Mouse (Mus musculus): ENCODE measurements around the gene Fgfr2.
"Not testable (repeated sequence)": the region's sequence is repeated elsewhere in the genome, so short reads cannot be mapped to it uniquely, and the experiment has no call there.

The Fgfr2 gene

DNA sequence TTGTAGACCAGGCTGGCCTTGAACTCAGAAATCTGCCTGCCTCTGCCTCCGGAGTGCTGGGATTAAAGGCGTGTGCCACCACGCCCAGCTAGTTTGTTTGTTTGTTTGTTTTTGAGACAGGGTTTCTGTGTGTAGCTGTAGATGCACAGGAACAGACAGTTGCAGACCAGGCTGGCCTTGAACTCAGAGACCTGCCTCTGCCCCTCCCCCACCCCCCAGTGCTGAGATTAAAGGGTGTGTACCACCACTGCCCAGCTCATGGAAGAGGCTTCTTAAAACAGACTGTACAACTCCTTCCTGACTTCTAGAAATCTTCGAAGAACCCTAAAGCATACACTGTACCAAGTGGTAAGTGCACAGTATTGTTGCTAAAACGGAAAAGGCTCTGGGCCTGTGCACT lies 2577.7 kb downstream of the Fgfr2 start:
- no peak for DNase-seq (ENCODE audit: low spot score)

DNA sequence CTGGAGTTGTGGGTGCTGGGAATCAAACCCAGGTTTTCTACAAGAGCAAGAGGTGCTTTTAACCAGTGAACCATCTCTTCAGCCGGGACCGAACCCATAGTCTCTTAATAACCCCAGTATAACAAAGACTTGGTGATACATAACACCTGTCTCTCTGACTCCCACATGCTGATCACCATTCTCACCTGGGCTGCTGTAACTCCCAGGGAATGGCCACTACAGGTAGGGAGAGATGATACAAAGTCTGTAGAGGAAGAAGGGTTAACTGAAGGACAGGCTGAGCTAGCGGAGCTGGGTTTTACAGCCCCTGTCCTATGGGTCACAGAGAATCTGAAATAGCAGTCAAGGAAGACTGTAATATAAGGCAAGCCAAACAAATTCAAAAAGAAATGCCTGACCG lies 2580.0 kb downstream of the Fgfr2 start:
- no peak for DNase-seq (ENCODE audit: low spot score)

DNA sequence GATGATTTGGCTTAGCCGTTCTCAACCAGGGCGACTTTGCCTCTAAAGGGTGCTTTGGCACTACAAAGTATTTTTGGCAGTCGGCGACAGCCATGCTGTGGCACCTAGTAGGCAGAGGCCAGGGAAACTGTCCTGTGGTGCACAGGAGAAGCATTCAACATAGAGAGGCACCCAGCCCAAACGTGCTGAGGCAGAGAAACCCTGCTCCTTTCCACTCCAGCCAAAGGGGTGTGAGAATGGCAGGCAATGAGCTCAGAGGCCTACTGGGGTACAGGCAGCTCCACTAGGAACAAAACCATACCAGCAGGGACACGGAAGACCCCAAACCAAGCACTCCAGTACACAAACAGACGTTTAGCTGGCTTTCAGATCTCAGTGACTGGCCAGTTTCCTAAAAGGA lies 2583.0 kb downstream of the Fgfr2 start:
- DNase-seq (ENCODE audit: low spot score), result no peak

DNA sequence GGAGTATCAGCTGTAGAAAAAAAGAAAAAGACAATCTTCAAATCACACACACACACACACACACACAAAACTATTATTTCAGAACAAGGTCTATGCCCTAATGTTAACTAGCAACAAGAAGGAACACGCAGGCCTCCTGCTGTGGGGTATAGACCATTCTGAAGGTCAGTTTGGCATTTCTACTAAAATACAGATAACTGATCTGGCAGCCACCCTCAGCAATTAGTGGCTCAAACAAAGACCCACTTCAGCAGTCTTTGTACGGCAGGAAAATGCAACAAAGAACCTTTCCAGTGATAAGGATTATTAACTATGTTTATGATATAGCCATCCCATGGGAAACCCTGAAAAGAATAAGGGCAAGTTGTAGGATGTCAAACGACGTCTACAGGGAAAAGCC lies 2586.1 kb downstream of the Fgfr2 start:
- no peak for DNase-seq (ENCODE audit: low spot score)

DNA sequence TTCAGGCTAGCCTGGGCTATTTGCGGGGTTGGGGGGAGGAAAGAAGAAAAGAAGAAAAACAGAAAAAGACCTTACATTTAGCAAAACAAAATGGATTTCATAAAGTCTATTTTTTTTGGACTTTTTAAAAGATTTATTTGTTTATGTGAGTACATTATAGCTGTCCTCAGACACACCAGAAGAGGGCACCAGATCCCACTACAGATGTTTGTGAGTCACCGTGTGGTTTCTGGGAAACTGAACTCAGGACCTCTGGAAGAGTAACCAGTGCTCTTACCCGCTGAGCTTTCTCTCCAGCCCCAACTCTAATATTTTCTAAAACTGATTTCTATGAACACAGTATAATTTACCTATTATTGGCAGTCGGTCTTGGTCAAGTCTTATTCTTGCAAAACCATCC lies 2588.0 kb downstream of the Fgfr2 start:
- DNase-seq (ENCODE audit: low spot score), result no peak

DNA sequence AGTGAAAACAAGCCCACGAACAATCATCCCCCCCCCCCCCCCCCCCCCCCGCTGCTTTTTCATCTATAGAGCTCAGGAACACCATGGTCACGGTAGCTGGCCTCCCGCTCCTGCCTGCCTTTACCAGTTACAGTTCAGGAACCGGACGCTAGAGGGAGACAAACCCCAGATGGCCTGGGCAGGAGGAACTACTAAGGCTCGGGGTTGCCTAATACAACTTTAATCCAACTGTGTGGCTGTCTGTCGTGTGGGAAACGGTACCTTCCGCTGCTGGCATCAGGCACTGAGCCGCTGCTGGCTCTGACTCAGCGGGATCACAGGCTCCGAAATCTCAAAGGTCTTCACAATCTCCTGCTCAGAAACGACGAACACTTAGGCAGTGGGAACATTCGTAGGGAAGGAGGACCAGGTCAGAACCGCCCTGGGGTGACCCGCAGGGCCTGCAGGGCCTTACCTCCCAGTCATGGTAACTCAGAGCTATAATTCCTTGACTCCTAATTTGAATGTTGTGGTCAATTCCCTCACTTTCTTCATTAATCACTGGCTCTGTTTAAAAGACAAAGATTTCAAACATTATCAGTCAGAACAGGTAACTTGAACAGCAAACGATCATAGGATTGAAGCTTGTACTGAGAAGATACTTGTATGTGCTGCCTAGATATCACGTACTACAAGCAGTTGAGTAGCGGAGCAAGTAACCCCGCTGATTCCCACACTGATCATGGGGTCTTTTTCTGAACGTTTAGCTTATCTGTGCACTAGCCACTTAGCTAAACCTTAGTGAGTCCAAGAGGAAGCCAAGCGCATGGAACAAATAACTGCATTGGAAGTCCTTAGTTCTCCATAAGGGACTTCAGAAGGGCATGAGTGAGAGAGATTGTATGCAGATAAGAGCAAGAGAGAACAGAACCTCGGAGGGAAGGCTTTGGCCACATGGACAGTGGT lies 2589.6 kb downstream of the Fgfr2 start:
- peak; percentile 94 for DNase-seq (ENCODE audit: low spot score)

DNA sequence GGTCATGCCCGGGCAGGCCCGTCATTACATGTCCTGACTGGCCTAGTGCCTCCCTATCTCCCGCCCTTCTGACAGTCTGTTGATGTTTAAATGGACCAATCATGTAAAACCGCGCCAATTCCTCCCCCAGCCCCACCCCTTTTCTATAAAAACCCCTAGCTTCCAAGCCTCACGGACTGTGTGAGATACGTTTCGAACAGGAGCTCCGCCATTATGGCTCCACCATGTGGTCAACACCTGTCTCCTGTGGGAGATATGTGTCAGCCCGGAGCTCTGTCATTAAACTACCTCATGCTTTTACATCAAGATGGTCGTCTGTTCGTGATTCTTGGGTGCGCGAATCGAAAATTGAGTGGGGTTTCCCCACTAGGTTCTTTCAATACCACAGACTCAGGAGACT lies 2592.0 kb downstream of the Fgfr2 start:
- not testable (repeated sequence) for DNase-seq (ENCODE audit: low spot score)

DNA sequence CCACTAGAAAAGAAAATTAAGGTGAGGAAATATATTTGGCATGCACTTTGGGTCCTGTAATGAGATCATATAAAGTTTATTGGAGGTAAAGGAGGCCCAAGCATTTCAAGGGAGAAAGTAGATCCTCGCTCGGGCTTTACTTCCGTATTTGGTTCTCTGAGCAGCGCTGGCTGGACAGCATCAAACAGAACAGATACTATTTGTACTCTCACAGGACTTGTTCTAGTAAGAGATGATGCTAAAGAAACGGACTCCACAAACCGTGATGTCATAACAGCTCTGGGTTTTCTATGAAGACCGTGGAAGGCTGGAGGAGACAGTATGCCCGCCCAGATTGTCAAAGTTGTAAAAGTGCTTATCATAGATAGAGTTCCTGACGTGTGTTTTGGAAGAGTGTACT lies 2595.8 kb downstream of the Fgfr2 start:
- DNase-seq (ENCODE audit: low spot score), result no peak

DNA sequence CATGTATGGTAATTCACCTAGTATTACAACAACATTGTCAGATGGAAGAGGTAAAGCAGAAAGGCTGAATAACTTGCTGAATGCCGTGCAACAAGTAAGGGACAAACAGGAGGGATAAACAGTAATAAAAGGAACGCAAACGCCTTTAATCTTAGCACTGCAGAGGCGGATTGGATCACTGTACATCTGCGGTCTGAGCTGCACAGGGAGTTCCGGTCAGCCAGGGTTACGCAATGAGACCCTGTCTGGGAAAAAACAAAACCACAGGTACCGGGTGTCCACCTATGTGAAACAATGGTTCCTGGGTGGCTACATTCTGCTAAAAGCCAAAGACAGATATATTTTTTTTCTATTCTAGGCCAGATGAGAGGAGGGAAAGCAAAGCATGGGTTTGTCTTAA lies 2599.7 kb downstream of the Fgfr2 start:
- DNase-seq (ENCODE audit: low spot score), result no peak

DNA sequence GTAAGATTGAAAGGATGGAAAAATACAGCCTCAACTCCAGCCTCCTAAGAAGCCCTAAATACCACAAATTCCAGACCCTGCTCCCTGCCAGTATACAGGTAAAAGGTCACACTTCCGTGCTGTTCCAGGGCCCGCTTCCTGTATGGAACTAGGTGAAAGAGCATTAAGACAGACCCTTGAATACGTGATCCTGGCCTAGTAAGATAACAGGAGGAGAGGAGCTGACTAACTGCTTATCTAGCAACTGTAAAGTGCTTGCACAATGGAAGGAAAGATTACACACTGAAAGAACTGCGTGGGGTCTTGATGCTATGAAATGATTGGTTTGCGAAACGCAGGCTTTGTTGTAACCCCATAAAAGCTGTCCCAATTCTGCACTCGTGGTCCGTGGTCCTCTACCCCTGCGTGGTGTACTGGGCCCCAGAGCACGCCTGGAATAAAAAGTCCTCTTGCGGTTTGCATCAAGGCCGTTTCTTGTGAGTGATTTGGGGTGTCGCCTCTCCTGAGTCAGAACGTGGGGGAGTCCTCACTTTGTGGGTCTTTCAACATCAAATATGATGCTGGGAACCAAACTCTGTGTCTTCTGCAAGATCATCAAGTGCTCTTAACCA lies 2602.2 kb downstream of the Fgfr2 start:
- DNase-seq (ENCODE audit: low spot score), result no peak

DNA sequence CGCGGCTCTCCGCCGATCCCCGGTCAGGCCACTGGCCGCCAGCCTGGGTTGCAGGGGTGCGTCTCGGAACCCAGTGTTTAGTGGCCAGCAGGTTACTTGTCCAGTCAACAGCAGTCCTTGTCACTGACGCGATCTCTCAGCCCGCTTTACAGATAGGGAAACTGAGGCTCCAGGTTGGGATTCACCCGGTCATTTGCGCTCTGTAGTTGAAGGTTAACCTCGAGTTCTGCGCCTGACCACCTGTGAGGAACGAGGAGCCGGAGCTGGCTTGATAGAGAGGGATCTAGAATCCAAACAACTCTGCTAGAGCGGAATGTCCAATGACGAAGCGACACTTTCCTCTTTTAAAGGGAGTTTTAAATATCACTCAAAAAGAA lies 2603.1 kb downstream of the Fgfr2 start, which contains the start of gene Ate1:
Ate1 (minus strand) TSS at position 321 of the 377 bp plus-strand sequence.
- DNase-seq (ENCODE audit: low spot score), result no peak

DNA sequence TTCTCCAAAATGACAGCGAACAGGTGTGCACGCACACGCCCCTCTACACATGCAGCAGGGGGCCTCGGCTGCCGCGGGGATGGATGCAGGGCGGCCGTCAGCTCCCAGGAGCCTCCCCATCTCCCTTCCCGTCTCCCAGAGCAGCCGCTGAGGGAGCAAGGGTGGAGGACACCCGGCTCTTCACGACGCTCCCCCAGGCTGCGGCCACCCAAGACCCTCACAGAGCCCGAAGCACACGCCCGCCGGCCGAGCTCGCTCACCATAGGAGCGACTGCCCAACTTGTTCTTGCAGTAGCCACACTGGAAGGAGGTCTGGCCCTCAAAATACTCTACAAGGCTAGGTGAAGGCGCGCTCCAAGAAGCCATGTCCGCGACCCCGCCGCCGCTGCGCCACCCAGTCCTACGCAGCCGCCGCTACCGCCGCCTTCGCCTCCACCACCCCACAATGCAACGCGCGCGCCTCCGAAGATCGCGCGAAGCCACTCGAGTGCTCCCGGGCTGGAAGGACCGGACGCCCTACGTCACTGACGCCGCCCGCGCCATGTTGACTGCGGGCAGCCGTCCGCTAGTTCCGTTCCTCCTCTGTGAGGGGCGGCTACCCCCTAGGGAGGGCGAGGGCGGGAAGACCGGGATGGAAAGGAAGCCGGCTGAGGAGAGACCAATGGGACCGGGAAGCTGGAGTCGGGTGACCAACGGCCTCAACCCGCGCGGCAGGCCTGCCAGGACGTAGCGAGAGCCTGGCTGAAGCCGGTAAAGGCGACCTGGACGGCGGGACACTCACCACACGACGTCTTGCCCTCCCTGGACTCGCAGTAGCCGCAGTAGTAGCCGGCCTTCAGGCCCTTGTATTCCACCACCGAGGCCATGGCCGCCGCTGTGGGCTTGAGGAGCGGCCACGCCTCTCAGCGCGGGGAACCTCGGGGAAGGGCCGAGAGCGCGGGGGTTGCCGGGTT lies 2603.8 kb downstream of the Fgfr2 start:
- peak; percentile 97 for DNase-seq (ENCODE audit: low spot score)

DNA sequence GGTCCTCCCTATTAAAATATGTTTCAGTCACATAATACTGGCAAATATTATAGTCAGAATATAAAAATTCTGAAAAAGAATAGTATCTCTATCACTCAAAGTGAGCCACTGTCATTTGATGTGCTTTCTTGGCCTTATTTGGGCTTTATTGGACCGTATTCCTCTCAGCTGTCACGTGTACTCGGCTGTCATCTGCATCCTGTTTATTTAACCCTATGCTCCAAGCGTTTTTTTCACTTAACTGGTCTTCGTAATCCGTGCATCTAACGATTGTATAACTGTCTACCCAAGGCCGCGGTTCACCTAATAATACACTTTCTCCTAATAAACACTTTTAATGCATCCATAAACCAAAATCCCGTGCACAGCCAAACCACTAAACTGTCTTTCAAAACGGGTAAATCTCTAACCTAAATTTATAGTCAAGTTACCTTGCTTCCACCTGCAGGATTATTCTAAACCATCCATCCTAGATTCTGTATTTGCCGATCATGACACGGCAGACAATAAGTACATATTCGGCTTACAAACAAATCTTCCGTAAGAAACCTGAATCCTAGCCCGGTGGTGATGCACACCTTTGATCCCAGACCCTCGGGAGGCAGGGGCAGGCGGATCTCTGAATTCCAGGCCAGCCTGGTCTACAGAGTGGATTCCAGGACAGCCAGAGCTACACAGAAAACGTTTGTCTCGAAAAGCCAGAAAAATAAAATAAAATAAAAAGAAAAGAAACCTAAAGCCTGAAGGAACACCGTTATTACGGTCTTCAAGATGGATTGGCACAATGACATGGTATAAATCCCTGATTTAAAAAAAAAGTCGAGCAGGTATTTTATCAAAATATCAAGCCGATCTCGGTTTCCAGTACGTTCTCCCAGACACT lies 2604.7 kb downstream of the Fgfr2 start:
- no peak for DNase-seq (ENCODE audit: low spot score)

DNA sequence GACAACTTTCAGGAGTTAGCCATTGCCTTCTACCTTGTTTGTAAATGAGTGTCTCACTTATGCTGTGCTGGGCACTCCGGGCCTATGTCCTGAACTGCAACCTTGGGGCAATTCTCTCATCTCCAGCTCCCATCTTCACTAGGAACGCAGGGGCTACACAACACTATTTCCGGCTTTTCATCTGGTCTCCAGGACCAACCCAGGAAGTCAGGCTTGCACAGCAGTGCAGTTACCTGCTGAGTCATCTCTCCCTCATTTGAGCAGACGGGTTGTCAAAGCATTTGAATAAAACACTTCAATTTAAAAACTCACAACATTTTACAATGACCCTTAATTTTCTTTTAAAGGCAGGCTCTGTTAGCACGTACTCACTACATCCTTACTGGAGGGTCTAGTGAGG lies 2612.9 kb downstream of the Fgfr2 start:
- no peak for DNase-seq (ENCODE audit: low spot score)

DNA sequence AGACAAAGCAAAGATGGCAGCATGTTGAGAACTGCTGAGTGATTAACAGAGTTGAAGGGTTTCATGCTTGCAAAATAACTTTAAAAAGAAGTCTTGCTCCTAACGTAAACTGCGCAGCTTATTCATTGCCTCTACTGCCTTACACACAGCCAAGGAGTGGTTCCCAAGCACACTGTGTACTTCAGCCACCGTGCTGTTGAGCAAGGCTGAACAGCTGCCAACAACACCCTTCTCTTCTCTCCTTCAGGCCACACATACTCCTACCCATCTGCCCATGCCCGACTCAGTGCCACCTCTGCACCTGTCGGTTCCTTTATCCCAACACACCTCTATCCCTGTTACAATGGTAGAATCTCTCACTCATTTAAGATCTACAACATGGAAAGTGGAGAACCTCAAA lies 2620.1 kb downstream of the Fgfr2 start:
- no peak for DNase-seq (ENCODE audit: low spot score)

DNA sequence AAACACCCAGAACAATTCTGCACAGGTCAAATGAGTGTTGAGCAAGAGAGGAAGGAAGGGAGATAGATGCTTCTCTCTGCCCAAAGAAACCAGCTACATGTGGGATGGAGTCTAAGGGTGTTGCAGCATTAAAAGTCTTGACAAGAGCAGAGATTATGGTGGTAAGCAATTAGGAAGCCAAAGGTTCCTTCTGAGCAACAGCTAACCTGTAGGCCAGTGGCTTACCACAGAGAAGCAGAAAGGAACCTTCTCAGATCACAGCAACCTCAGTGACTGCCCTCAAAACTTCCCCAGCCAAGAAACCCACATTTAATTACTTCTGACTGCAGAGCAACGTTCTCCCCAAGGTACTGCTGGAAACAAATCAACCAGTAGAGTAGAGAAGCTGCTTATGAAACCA lies 2621.7 kb downstream of the Fgfr2 start:
- DNase-seq (ENCODE audit: low spot score), result no peak

DNA sequence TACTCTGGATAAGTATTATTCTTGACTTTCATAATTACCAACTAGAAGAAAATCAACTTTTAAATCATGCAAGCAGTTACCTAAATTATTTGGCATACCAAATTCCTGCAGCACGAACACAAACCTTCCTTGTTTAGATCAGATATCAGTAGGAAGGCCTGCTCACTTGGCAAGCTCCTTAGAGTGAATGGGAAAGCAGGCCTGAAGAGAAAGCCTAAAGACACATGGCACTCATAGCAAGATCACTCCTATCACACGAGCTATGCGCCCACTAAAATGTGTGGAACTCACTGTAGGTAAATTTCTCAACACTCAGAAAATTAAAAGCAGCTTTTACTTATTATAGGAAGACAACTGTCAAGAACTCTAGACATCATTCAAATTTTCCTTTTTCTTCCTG lies 2629.8 kb downstream of the Fgfr2 start:
- no peak for DNase-seq (ENCODE audit: low spot score)

DNA sequence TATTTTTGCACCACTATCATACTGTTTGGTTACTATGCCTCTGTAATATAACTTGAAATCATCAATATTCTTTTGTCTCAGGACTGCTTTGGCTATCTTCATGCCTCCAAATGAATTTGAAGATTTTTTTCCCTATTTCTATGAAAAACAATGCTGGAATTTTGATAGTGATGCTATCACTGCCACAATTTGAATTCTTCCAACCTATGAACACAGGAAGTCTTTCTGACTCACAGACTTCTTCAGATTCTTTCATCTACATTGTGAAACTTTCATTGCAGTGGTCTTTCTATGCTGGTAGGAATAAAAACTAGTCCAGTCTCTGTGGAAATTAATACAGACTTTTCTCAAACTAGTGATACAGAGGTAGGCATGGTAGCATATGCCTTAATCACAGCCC lies 2631.1 kb downstream of the Fgfr2 start:
- no peak for DNase-seq (ENCODE audit: low spot score)

DNA sequence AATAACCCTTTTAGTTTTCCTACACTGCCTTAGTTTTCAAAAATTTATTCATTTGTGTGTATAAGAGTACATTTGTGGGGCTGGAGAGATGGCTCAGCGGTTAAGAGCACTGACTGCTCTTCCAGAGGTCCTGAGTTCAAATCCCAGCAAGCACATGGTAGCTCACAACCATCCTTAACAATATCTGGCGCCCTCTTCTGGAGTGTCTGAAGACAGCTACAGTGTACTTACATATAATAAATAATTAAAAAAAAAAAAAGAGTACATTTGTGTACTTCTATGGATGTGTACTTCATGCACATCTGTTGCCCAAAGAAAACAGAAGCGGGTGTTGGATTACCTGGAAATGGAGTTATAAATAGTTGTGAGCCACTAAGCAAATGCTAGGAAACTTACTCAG lies 2644.1 kb downstream of the Fgfr2 start:
- not testable (repeated sequence) for DNase-seq (ENCODE audit: low spot score)

DNA sequence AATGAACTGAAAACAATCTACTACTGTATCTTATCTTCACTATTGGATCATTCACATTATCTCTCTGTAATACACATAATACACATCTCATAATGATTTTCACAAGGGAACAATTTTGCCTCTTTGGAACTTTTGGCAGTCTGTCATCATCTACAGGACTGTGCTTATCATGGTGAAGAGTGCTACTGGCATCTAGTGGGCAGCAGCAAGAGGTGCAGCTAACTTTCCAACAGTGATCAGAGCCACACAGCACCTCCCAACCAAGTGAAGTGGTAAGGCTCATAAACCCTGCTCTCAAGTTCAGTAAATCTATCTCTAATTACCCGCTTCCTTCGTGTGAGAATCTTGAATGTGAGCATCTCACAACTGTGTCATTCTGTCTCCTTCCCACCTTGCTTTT lies 2647.2 kb downstream of the Fgfr2 start:
- peak; percentile 40 for DNase-seq (ENCODE audit: low spot score)

DNA sequence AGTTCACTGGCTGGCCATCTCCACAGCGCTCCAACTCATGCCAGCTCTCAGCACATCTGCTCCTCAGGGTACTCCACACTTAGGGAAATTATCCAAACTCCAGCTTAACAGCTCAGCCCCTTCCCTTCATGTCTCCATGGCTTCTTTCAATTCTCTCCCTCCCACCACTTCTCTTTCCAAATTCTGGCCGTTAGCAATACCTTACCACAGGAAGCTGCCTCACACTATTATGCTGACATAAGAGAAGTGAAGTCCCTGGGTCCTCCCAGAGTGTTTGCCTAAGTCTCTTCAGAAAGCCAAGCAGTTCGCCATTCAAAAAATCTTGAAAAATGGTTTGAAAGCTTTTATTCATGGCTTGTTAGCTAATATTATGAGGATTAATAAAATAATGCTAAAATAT lies 2649.3 kb downstream of the Fgfr2 start:
- no peak for DNase-seq (ENCODE audit: low spot score)

Data from ovary, postnatal 14 days (tissue).